Mouse (Mus musculus): ENCODE measurements around the gene Tmem266. TPM values are rescaled to one million over a fixed set of nuclear protein-coding genes. Genes with fewer than 3 reads are reported as not detected.

Gene Tmem266
- polyA plus RNA-seq, 1 experiment from 2014 or later, result 0.31 TPM

DNA sequence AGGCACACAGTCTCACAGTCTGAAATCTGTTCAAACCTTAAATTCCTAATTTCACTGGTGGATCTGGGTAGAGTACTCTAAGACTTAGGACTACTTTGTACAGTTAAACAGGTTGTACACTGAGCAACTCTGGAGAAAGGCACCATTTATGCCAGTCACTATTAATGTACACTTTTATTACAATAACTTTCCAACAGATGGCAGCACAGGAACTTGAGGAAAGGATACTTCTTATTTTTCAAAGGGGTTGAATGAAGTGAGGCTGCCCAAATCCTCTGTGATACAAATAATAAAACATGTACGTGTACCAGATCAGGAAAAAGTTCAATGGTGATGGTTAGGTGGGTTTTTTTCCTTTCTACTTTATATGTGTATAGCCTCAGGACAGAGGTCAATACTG, 141.7 kb downstream of the Tmem266 start:
- H3K4me3 ChIP-seq, result no peak overlapping the region
- peaks cover 15% of the 10 kb centered on the region for H3K36me3 ChIP-seq
- H3K4me1 ChIP-seq, result no peaks in the 10 kb centered on the region
- no peaks in the 10 kb centered on the region for H3K27me3 ChIP-seq (replicated peaks)
- WGBS, result 76% methylated on average over 1 of the region's 1 CpGs
- no peak for ATAC-seq (ENCODE audit: extremely low read depth, insufficient number of reproducible peaks, low FRiP score, low TSS enrichment)
- no peaks in the 10 kb centered on the region for H3K9me3 ChIP-seq
- no peak overlapping the region for H3K27ac ChIP-seq (replicated peaks)
- no peak overlapping the region for H3K9ac ChIP-seq
- no peak overlapping the region for H3K4me2 ChIP-seq

- Histone ChIP-seq H3K36me3 (peaks cover 44% of the 10 kb centered on the region), H3K4me1 (no peaks in the 10 kb centered on the region), H3K27me3 (replicated peaks) (no peaks in the 10 kb centered on the region), H3K9ac (no peak overlapping the region), H3K27ac (replicated peaks) (no peak overlapping the region), H3K4me2 (no peak overlapping the region), H3K9me3 (no peaks in the 10 kb centered on the region), H3K4me3 (no peak overlapping the region)
- WGBS, result 81% methylated on average over 1 of the region's 1 CpGs
- ATAC-seq (ENCODE audit: extremely low read depth, insufficient number of reproducible peaks, low FRiP score, low TSS enrichment), result no peak
Measured at GRCm38 (mm10) chr9:55476084-55476483, 149.4 kb downstream of the Tmem266 start.

GRCm38 (mm10) chr9:55478699-55479098, 152.0 kb downstream of the Tmem266 start:
- no peak for ATAC-seq (ENCODE audit: extremely low read depth, insufficient number of reproducible peaks, low FRiP score, low TSS enrichment)
- no peak overlapping the region for H3K4me2 ChIP-seq
- no peaks in the 10 kb centered on the region for H3K9me3 ChIP-seq
- no peaks in the 10 kb centered on the region for H3K4me1 ChIP-seq
- H3K4me3 ChIP-seq, result no peak overlapping the region
- H3K36me3 ChIP-seq, result peaks cover 67% of the 10 kb centered on the region
- H3K9ac ChIP-seq, result no peak overlapping the region
- H3K27ac ChIP-seq (replicated peaks), result no peak overlapping the region
- no peaks in the 10 kb centered on the region for H3K27me3 ChIP-seq (replicated peaks)

GRCm38 (mm10) chr9:55482116-55482515, 155.4 kb downstream of the Tmem266 start:
- H3K4me3 ChIP-seq, result no peak overlapping the region
- no peaks in the 10 kb centered on the region for H3K27me3 ChIP-seq (replicated peaks)
- no peaks in the 10 kb centered on the region for H3K9me3 ChIP-seq
- no peaks in the 10 kb centered on the region for H3K4me1 ChIP-seq
- H3K9ac ChIP-seq, result no peak overlapping the region
- no peak overlapping the region for H3K4me2 ChIP-seq
- H3K36me3 ChIP-seq, result peaks cover 78% of the 10 kb centered on the region
- no peak overlapping the region for H3K27ac ChIP-seq (replicated peaks)
- no peak for ATAC-seq (ENCODE audit: extremely low read depth, insufficient number of reproducible peaks, low FRiP score, low TSS enrichment)
- 59% methylated on average over 2 of the region's 2 CpGs for WGBS

Other genes starting within 250 kb of the Tmem266 start
- gene Ube2q2, start 178.1 kb upstream of the Tmem266 start, polyA plus RNA-seq (2015; fragmentation: Nextera tagmentation; extraction: Ambion mirVana), result 26.2 and 27.7 TPM in 2 replicates
- 54.4 and 61.1 TPM in 2 replicates for gene Fbxo22, start 118.0 kb upstream of the Tmem266 start, polyA plus RNA-seq (2015; fragmentation: Nextera tagmentation; extraction: Ambion mirVana)
- gene Nrg4, start 69 bp upstream of the Tmem266 start, polyA plus RNA-seq (2015; fragmentation: Nextera tagmentation; extraction: Ambion mirVana), result 1.4 and 1.9 TPM in 2 replicates
- gene Etfa, start 185.3 kb downstream of the Tmem266 start, polyA plus RNA-seq (2015; fragmentation: Nextera tagmentation; extraction: Ambion mirVana), result 286 and 325 TPM in 2 replicates
- 0.17 and 0.74 TPM in 2 replicates for gene Isl2, start 211.8 kb downstream of the Tmem266 start, polyA plus RNA-seq (2015; fragmentation: Nextera tagmentation; extraction: Ambion mirVana)

Data from heart, embryonic 13.5 days (tissue).